Mouse (Mus musculus): ENCODE measurements around the gene Flvcr1. TPM values are rescaled to one million over a fixed set of nuclear protein-coding genes. Genes with fewer than 3 reads are reported as not detected.

The Flvcr1 gene
- polyA plus RNA-seq, 1 experiment, result 3.2 TPM

DNA sequence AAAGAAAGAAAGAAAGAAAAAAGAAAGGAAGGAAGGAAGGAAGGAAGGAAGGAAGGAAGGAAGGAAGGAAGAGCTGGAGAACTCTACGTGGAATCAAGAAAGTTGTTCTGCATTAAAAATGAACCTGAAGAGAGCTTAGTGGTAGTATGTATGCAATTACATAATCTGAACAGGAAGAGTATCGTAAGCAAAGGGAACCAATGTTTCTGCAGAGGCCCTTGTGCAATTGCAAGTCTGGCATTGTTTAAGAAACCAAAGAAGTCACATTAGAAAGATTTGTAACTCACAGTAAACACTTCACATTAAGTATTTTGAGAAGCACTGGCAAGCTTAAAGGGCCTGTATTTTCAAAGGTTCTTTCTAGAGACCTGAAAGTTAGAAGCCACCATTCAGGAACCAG lies 2.8 kb downstream of the Flvcr1 start:
- H3K9me3 ChIP-seq, result no peaks in the 10 kb centered on the region
- peaks cover 34% of the 10 kb centered on the region for H3K4me1 ChIP-seq
- H3K4me3 ChIP-seq (replicated peaks), result no peak overlapping the region
- TF ChIP-seq GATA1 (IDR thresholded peaks at IDR 0.05; ENCODE audit: borderline replicate concordance, low read length), result no peak
- TF ChIP-seq FLI1 (IDR thresholded peaks at IDR 0.05; ENCODE audit: low read length), result no peak
- H3K27me3 ChIP-seq (replicated peaks), result no peaks in the 10 kb centered on the region
- peaks cover 29% of the 10 kb centered on the region for H3K36me3 ChIP-seq (replicated peaks; ENCODE audit: low read length)

GRCm38 (mm10) chr1:191021016-191021415 lies 4.9 kb downstream of the Flvcr1 start:
- TF ChIP-seq GATA1 (IDR thresholded peaks at IDR 0.05; ENCODE audit: borderline replicate concordance, low read length), result no peak
- no peak for TF ChIP-seq FLI1 (IDR thresholded peaks at IDR 0.05; ENCODE audit: low read length)
- Histone ChIP-seq H3K4me1 (peaks cover 22% of the 10 kb centered on the region), H3K9me3 (no peaks in the 10 kb centered on the region), H3K36me3 (replicated peaks; ENCODE audit: low read length) (peaks cover 36% of the 10 kb centered on the region), H3K27me3 (replicated peaks) (no peaks in the 10 kb centered on the region), H3K4me3 (replicated peaks) (no peak overlapping the region)

GRCm38 (mm10) chr1:191020217-191020924 lies 5.6 kb downstream of the Flvcr1 start:
- Histone ChIP-seq H3K4me1 (peaks cover 20% of the 10 kb centered on the region), H3K4me3 (replicated peaks) (no peak overlapping the region), H3K27me3 (replicated peaks) (no peaks in the 10 kb centered on the region), H3K9me3 (no peaks in the 10 kb centered on the region), H3K36me3 (replicated peaks; ENCODE audit: low read length) (peaks cover 38% of the 10 kb centered on the region)
- TF ChIP-seq FLI1 (IDR thresholded peaks at IDR 0.05; ENCODE audit: low read length) (no peak), GATA1 (IDR thresholded peaks at IDR 0.05; ENCODE audit: borderline replicate concordance, low read length) (no peak)

- Histone ChIP-seq H3K27me3 (replicated peaks) (no peaks in the 10 kb centered on the region), H3K4me3 (replicated peaks) (no peak overlapping the region), H3K36me3 (replicated peaks; ENCODE audit: low read length) (peaks cover 43% of the 10 kb centered on the region), H3K4me1 (peaks cover 14% of the 10 kb centered on the region), H3K9me3 (no peaks in the 10 kb centered on the region)
- TF ChIP-seq GATA1 (IDR thresholded peaks at IDR 0.05; ENCODE audit: borderline replicate concordance, low read length) (no peak), FLI1 (IDR thresholded peaks at IDR 0.05; ENCODE audit: low read length) (no peak)
Measured at GRCm38 (mm10) chr1:191019803-191020202, 6.2 kb downstream of the Flvcr1 start.

DNA sequence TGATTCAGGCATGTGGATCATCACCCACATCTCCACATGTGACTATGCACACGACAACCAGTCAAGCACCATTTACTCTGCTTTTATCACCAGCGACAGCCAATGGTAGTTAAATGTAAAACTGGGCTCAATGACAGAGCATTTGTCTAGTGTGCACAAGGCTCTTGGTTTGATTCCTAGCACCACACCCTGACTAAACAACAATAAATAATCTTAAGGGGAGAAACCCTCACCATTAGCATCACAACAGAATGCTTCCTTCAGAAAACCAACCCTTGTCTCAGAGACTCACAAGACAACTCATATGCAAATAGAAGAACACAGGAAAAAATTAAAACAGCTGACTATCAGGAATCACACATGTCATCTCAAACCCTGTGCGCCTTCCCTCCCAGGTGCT lies 11.7 kb downstream of the Flvcr1 start:
- Histone ChIP-seq H3K27me3 (replicated peaks) (no peaks in the 10 kb centered on the region), H3K4me1 (no peaks in the 10 kb centered on the region), H3K36me3 (replicated peaks; ENCODE audit: low read length) (peaks cover 68% of the 10 kb centered on the region), H3K9me3 (no peaks in the 10 kb centered on the region), H3K4me3 (replicated peaks) (no peak overlapping the region)
- TF ChIP-seq FLI1 (IDR thresholded peaks at IDR 0.05; ENCODE audit: low read length) (no peak), GATA1 (IDR thresholded peaks at IDR 0.05; ENCODE audit: borderline replicate concordance, low read length) (no peak)

- no peaks in the 10 kb centered on the region for H3K27me3 ChIP-seq (replicated peaks)
- no peaks in the 10 kb centered on the region; the same call in 1 of the 2 replicates for H3K9me3 ChIP-seq
- H3K36me3 ChIP-seq (replicated peaks; ENCODE audit: low read length), result peaks cover 87% of the 10 kb centered on the region
- no peaks in the 10 kb centered on the region for H3K4me1 ChIP-seq
- TF ChIP-seq GATA1 (IDR thresholded peaks at IDR 0.05; ENCODE audit: borderline replicate concordance, low read length) (no peak), FLI1 (IDR thresholded peaks at IDR 0.05; ENCODE audit: low read length) (no peak)
- no peak overlapping the region for H3K4me3 ChIP-seq (replicated peaks)
Measured at GRCm38 (mm10) chr1:191008707-191009106, 17.3 kb downstream of the Flvcr1 start.

- no peak for TF ChIP-seq FLI1 (IDR thresholded peaks at IDR 0.05; ENCODE audit: low read length)
- Histone ChIP-seq H3K4me1 (peaks cover 18% of the 10 kb centered on the region), H3K36me3 (replicated peaks; ENCODE audit: low read length) (peaks cover 32% of the 10 kb centered on the region), H3K4me3 (replicated peaks) (no peak overlapping the region), H3K27me3 (replicated peaks) (peaks cover 2% of the 10 kb centered on the region), H3K9me3 (peaks cover 16% of the 10 kb centered on the region)
Measured at GRCm38 (mm10) chr1:191002201-191002600, 23.8 kb downstream of the Flvcr1 start.

DNA sequence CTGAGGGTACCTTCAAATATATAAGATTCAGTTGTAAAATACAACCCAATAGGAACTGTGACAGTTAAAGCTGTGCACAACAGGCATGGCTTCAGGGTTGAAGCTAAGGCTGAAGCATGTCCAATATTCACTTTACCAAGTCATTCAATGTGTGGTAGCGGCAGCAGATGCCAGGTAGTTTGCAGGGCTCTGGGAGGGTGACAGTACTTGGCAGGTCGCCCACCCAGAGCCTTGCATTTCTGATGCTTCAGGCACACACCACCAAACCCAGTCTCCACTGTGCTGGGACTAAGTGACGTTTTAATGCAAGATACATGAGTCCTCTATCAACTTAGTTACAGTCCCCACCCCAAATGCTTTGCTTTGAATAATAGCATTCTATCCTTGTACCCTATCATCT lies 25.3 kb downstream of the Flvcr1 start:
- Histone ChIP-seq H3K36me3 (replicated peaks; ENCODE audit: low read length) (peaks cover 21% of the 10 kb centered on the region), H3K27me3 (replicated peaks) (peaks cover 9% of the 10 kb centered on the region), H3K9me3 (peaks cover 16% of the 10 kb centered on the region), H3K4me1 (peaks cover 24% of the 10 kb centered on the region), H3K4me3 (replicated peaks) (no peak overlapping the region)
- TF ChIP-seq FLI1 (IDR thresholded peaks at IDR 0.05; ENCODE audit: low read length) (no peak), GATA1 (IDR thresholded peaks at IDR 0.05; ENCODE audit: borderline replicate concordance, low read length) (no peak)

GRCm38 (mm10) chr1:190998027-190998426 lies 27.9 kb downstream of the Flvcr1 start:
- H3K9me3 ChIP-seq, result peaks cover 16% of the 10 kb centered on the region
- H3K27me3 ChIP-seq (replicated peaks), result peaks cover 32% of the 10 kb centered on the region
- no peak overlapping the region for H3K4me3 ChIP-seq (replicated peaks)
- H3K4me1 ChIP-seq, result peaks cover 29% of the 10 kb centered on the region
- TF ChIP-seq GATA1 (IDR thresholded peaks at IDR 0.05; ENCODE audit: borderline replicate concordance, low read length), result no peak
- TF ChIP-seq FLI1 (IDR thresholded peaks at IDR 0.05; ENCODE audit: low read length), result no peak
- peaks cover 3% of the 10 kb centered on the region for H3K36me3 ChIP-seq (replicated peaks; ENCODE audit: low read length)

GRCm38 (mm10) chr1:190996346-190996877 lies 29.5 kb downstream of the Flvcr1 start:
- TF ChIP-seq FLI1 (IDR thresholded peaks at IDR 0.05; ENCODE audit: low read length) (no peak), GATA1 (IDR thresholded peaks at IDR 0.05; ENCODE audit: borderline replicate concordance, low read length) (no peak)
- Histone ChIP-seq H3K36me3 (replicated peaks; ENCODE audit: low read length) (peaks cover 3% of the 10 kb centered on the region), H3K4me1 (peaks cover 29% of the 10 kb centered on the region), H3K27me3 (replicated peaks) (peaks cover 48% of the 10 kb centered on the region), H3K4me3 (replicated peaks) (no peak overlapping the region), H3K9me3 (peaks cover 16% of the 10 kb centered on the region)
